Mouse (Mus musculus) cerebellum, adult 2 months (tissue): Measurements from ENCODE around the gene Myof.

Source experiments
- CTCF ChIP-seq: fragments of 200-500 bp; IDR thresholded peaks from 2 replicates; pipeline ENCODE4 v1.5.1; 2011; ENCODE audit warnings: low read depth, mild to moderate bottlenecking, control low read depth, low read length, moderate library complexity, borderline replicate concordance; ENCODE audit not compliant: insufficient read depth
- POLR2A ChIP-seq: fragments of 200-500 bp; IDR thresholded peaks from 2 replicates; pipeline ENCODE4 v1.6.1; 2011; ENCODE audit warnings: low read length, control low read depth, borderline replicate concordance; ENCODE audit not compliant: insufficient read depth

GRCm38 (mm10) chr19:37886355-37887120 lies 156.8 kb downstream of the Myof start:
- TF ChIP-seq CTCF, result peak; percentile 66; the same call in 1 of the 2 replicates
- no peak for TF ChIP-seq POLR2A
